Mouse (Mus musculus) layer of hippocampus, adult 6 months (tissue): ENCODE measurements around the gene Stx11. TPM values are rescaled to one million over a fixed set of nuclear protein-coding genes. Genes with fewer than 3 reads are reported as not detected.

Experiments
- long read RNA-seq, 2 experiments: library from polyadenylated mRNA; unstranded; transcript quantifications; one replicate each; pipeline ENCODE4 v2.0.0; 2019 to 2020
- polyA plus RNA-seq: library from polyadenylated mRNA; unstranded; fragments of <200 nt; fragmentation: Nextera tagmentation; gene quantifications from 2 replicates; pipeline ENCODE4 v1.2.3, GENCODE M21; 2021

The Stx11 gene
- 0.06 and 0.24 TPM in 2 replicates for polyA plus RNA-seq
- long read RNA-seq, experiment 1: 0 reads
- long read RNA-seq, experiment 2, full-length matches to known transcripts: 1 of 1 reads
- long read RNA-seq, experiment 2, partial matches to known transcripts: 0 of 1 reads
- long read RNA-seq, experiment 2, other reads (novel, unspliced or antisense): 0 of 1 reads

DNA sequence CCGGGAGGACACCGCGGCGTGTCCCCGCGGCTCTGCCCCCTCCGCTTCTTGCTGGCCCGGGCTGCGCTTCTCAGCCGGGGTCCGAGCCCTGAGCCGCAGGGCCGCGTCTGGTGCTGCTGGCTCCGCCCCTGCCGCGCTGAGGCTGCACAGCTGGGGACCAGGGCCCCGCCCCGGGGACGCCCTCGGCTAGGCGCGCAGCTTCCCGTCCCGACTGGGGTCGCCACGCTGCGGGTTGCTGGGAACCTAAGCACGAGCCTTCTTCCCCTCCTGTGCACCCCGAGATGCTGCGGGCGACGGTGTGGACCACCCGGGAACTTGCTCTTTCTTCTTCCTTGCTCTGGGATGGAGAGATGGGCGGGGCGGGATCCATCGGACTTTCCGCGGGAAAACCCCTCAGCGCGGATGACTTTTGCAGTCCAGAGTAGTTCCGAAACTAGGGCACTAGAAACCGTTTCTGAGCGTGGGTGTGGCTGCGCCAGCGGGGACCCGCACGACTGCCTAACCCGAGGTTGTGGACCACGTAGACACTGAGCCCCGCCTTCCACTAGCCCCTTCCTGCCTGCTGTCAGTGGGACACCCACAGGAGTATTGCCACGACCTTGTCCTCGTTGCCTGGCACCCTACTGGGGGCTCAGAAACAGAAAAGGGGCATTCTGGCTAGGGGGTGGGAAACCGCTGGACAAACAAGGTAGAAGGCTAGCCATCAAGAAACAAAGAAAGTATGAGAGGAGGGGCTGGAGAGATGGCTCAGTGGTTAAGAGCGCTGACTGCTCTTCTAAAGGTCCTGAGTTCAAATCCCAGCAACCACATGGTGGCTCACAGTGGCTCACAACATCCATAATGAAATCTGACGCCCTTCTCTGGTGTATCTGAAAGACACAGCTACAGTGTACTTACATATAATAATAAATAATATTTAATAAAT is at the start of gene Stx11:
Stx11 (minus strand) TSS at position 148 of the 925 bp plus-strand sequence.

GRCm38 (mm10) chr10:13005043-13005442 is 40.9 kb upstream of the Stx11 start, which contains the start of gene Sf3b5:
TSS of gene Sf3b5 (plus strand) at chr10:13005343.

Other genes starting within 250 kb of the Stx11 start
- gene Utrn, start 94.9 kb downstream of the Stx11 start, polyA plus RNA-seq: 8.3 and 10.5 TPM in 2 replicates
- gene Sf3b5, start 41.0 kb upstream of the Stx11 start, polyA plus RNA-seq: 59.6 and 59.8 TPM in 2 replicates
- 7.1 and 7.5 TPM in 2 replicates for gene Plagl1, start 96.2 kb upstream of the Stx11 start, polyA plus RNA-seq
- not detected in 2 replicates for gene Zc2hc1b, start 213.7 kb upstream of the Stx11 start, polyA plus RNA-seq
- gene Ltv1, start 228.9 kb upstream of the Stx11 start, polyA plus RNA-seq: 16.6 and 18.2 TPM in 2 replicates